Mouse (Mus musculus) liver, embryonic 14.5 days (tissue): Measurements from ENCODE around the gene Lcn10. TPM values are rescaled to one million over a fixed set of nuclear protein-coding genes. Genes with fewer than 3 reads are reported as not detected.

ENCODE experiments used
- ATAC-seq: fragments of 200-750 bp; cut with Nextera tagmentation; 2 replicates; pipeline ENCODE4 v1.8.0; 2017; ENCODE audit warnings: moderate number of reproducible peaks, mild to moderate bottlenecking, moderate library complexity; ENCODE audit not compliant: insufficient read depth
- DNase-seq, 3 experiments: peaks; one replicate each; pipeline ENCODE4 v3.0.0-alpha.2; 2012 to 2013; ENCODE audit warnings: low read depth in 3 of 3, low spot score in 3 of 3
- H3K27ac ChIP-seq: fragments of 300-500 bp; sonication (generic); 2 replicates; pipeline ENCODE4 v1.5.1; 2014; ENCODE audit warnings: moderate library complexity, mild to moderate bottlenecking, control low read depth, inconsistent platforms
- H3K27me3 ChIP-seq: fragments of 300-500 bp; sonication (generic); 2 replicates; pipeline ENCODE4 v1.6.1; 2014; ENCODE audit warnings: mild to moderate bottlenecking, low read length, moderate library complexity; ENCODE audit not compliant: control insufficient read depth, insufficient read depth
- H3K36me3 ChIP-seq: fragments of 300-500 bp; sonication (generic); replicated peaks from 2 replicates; pipeline ENCODE4 v1.6.1; 2014; ENCODE audit warnings: low read depth; ENCODE audit not compliant: control insufficient read depth, insufficient read depth
- H3K4me1 ChIP-seq, 2 experiments: fragments of 200-500 bp in 1 of 2; fragments of 300-500 bp in 1 of 2; sonication (generic) in 1 of 2; replicated peaks; 2 replicates each; pipeline ENCODE4 v1.6.1; 2012 to 2014; ENCODE audit warnings: antibody characterized with exemption in 1 of 2, inconsistent platforms in 1 of 2, low read length in 1 of 2; ENCODE audit not compliant: control insufficient read depth in 2 of 2, insufficient read depth in 2 of 2
- H3K4me2 ChIP-seq: fragments of 300-500 bp; sonication (generic); 2 replicates; pipeline ENCODE4 v1.6.1; 2014; ENCODE audit warnings: low read depth, mild to moderate bottlenecking, control low read depth, moderate library complexity
- H3K4me3 ChIP-seq, 2 experiments: fragments of 200-500 bp in 1 of 2; fragments of 300-500 bp in 1 of 2; sonication (generic) in 1 of 2; 2 replicates each; pipeline ENCODE4 v1.5.1; 2012 to 2014; ENCODE audit warnings: low read depth in 2 of 2, low read length in 2 of 2, mild to moderate bottlenecking in 2 of 2, control low read depth in 1 of 2, inconsistent platforms in 1 of 2, moderate library complexity in 1 of 2; ENCODE audit not compliant: insufficient read depth in 1 of 2
- H3K9ac ChIP-seq: fragments of 300-500 bp; sonication (generic); replicated peaks from 2 replicates; pipeline ENCODE4 v1.6.1; 2014; ENCODE audit warnings: mild to moderate bottlenecking, control low read depth, moderate library complexity
- H3K9me3 ChIP-seq: fragments of 300-500 bp; sonication (generic); 2 replicates; pipeline ENCODE4 v1.6.1; 2016; ENCODE audit warnings: low read length, mixed read lengths; ENCODE audit not compliant: control insufficient read depth
- CTCF ChIP-seq: IDR thresholded peaks from 2 replicates; pipeline ENCODE4 v1.5.1; 2016; ENCODE audit warnings: antibody characterized with exemption, low read depth, control low read depth
- EP300 ChIP-seq: IDR thresholded peaks from 2 replicates; pipeline ENCODE4 v1.6.1; 2016; ENCODE audit warnings: antibody characterized with exemption, low read depth
- WGBS: fragments of 180-500 bp; shearing (Covaris S2); extraction: QIAGEN DNeasy Blood & Tissue Kit; methylation state at CpG from one replicate; pipeline ENCODE4 v1.1.7; 2014; ENCODE audit not compliant: insufficient replicate concordance; 5-methylcytosine and 5-hydroxymethylcytosine counted together
- polyA plus RNA-seq, 2 experiments: library from polyadenylated mRNA; depleted of rRNA in 1 of 2; stranded (reverse) in 1 of 2; unstranded in 1 of 2; fragments of >200 nt; fragmentation: Nextera tagmentation in 1 of 2; extraction: Ambion mirVana in 1 of 2; gene quantifications; 2 replicates each; pipeline versions ENCODE4 v1.2.1 to v1.2.3; 2012 to 2014

Gene Lcn10
- polyA plus RNA-seq, 2 experiments, result not detected

- Histone ChIP-seq H3K4me3 (no peak overlapping the region), H3K4me1 (no peaks in the 10 kb centered on the region), H3K36me3 (no peaks in the 10 kb centered on the region), H3K27me3 (no peaks in the 10 kb centered on the region; the same call in 1 of the 2 replicates), H3K27ac (no peak overlapping the region), H3K4me2 (no peak overlapping the region), H3K9me3 (no peaks in the 10 kb centered on the region), H3K9ac (no peak overlapping the region)
- TF ChIP-seq EP300 (no peak), CTCF (no peak)
- DNase-seq (no peak), ATAC-seq (no peak)
- WGBS, result 28% methylated on average over 1 of the region's 1 CpGs
Observed at GRCm38 (mm10) chr2:25654502-25654901, 28.0 kb upstream of the Lcn10 start.

GRCm38 (mm10) chr2:25656691-25657090 lies 25.8 kb upstream of the Lcn10 start:
- Histone ChIP-seq H3K36me3 (no peaks in the 10 kb centered on the region), H3K27me3 (no peaks in the 10 kb centered on the region; the same call in 1 of the 2 replicates), H3K27ac (no peak overlapping the region), H3K4me3 (no peak overlapping the region), H3K9me3 (no peaks in the 10 kb centered on the region), H3K9ac (no peak overlapping the region), H3K4me1 (no peaks in the 10 kb centered on the region), H3K4me2 (no peak overlapping the region)
- no peak for TF ChIP-seq EP300
- DNase-seq, result no peak
- ATAC-seq, result no peak
- WGBS, result 56% methylated on average over 4 of the region's 4 CpGs

GRCm38 (mm10) chr2:25657246-25657645 lies 25.3 kb upstream of the Lcn10 start:
- Histone ChIP-seq H3K4me3 (no peak overlapping the region), H3K27ac (no peak overlapping the region), H3K9me3 (no peaks in the 10 kb centered on the region), H3K4me1 (no peaks in the 10 kb centered on the region), H3K4me2 (no peak overlapping the region), H3K36me3 (no peaks in the 10 kb centered on the region), H3K27me3 (no peaks in the 10 kb centered on the region; the same call in 1 of the 2 replicates), H3K9ac (no peak overlapping the region)
- 64% methylated on average over 4 of the region's 4 CpGs for WGBS
- TF ChIP-seq CTCF, result no peak
- ATAC-seq (no peak), DNase-seq (no peak)

GRCm38 (mm10) chr2:25657652-25658051 lies 24.9 kb upstream of the Lcn10 start, which contains the start of gene Lcn5:
Gene Lcn5, plus strand, starts transcription at chr2:25657952.
- Histone ChIP-seq H3K4me2 (no peak within 1 kb of the TSS), H3K9ac (no peak within 1 kb of the TSS), H3K36me3 (no peaks in the 10 kb centered on the region), H3K9me3 (no peaks in the 10 kb centered on the region), H3K4me3 (no peak within 1 kb of the TSS), H3K27ac (no peak within 1 kb of the TSS), H3K4me1 (no peaks in the 10 kb centered on the region), H3K27me3 (no peaks in the 10 kb centered on the region; the same call in 1 of the 2 replicates)
- no peak for ATAC-seq
- TF ChIP-seq CTCF, result no peak
- TF ChIP-seq EP300, result no peak
- DNase-seq, result no peak

DNA sequence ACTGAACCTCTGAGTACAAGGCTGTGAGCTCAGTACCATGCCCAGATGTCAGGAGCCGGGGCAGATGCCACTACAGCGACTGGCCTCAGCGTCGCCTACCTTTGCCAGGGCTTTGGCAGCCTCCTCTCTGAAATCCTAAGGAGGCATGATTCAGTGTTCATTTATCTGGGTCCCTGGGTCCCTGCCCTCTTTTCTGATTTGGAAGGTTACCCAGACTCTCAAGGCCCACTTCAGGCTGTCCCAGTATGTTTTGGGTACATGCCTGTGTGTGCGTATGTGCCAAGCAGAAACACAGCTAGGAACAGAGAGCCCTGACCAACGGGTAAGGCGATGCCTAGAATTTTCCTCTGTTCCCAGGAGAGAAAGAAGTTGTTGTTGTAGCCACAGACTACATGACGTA lies 22.2 kb upstream of the Lcn10 start:
- DNase-seq (no peak), ATAC-seq (no peak)
- Histone ChIP-seq H3K4me2 (no peak overlapping the region), H3K27ac (no peak overlapping the region), H3K4me3 (no peak overlapping the region), H3K9me3 (no peaks in the 10 kb centered on the region), H3K9ac (no peak overlapping the region), H3K27me3 (no peaks in the 10 kb centered on the region), H3K36me3 (no peaks in the 10 kb centered on the region), H3K4me1 (no peaks in the 10 kb centered on the region)
- 77% methylated on average over 8 of the region's 8 CpGs for WGBS
- TF ChIP-seq CTCF (no peak), EP300 (no peak)
